Mouse (Mus musculus): Measurements from ENCODE around the gene Cbx2. TPM values are rescaled to one million over a fixed set of nuclear protein-coding genes. Genes with fewer than 3 reads are reported as not detected.

The Cbx2 gene
- polyA plus RNA-seq, 1 experiment from 2014 or later, result 20.3 TPM

DNA sequence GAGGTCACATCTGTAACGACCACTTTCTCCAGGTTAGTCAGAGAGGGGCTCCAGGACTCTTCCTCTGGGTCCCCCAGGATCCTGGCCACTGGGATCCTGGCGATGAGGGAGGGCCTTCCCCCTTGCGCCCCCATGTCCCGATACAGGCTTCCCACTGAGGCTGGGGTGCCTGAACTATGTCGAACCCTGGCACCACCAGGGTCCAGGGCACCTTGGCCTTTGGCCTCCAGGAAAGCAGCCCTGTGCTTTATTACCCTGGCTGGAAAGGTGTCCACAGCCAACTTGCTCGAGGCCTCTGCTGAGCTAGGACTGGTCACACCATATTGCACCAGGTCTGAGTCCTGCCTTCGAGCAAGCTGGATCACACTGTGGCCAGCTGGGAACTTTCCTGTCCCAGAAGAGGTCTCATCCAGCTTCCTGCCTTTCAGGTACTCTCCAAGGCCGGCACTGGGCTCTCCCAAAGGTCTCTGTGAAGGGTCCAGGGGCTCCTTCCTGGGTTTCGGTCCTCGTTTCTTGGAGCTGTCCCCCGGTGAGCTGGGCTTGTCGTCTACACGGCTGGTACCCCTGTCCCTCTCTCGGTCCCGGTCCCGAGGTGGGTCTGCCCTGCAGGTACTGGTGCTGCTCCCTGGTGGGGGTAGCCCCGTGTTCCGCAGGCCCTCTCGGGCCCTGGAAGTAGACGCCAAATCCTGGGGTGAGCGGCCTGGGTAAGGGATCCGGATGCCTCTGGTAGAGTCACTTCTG, 16.2 kb downstream of the Cbx2 start:
- peak overlapping the region; percentile 89 for H3K9ac ChIP-seq
- H3K4me3 ChIP-seq, result peak overlapping the region; percentile 11; the same call in 1 of the 2 replicates
- ATAC-seq (ENCODE audit: low FRiP score), result no peak
- H3K4me2 ChIP-seq, result peak overlapping the region; percentile 80; the same call in 1 of the 2 replicates
- H3K9me3 ChIP-seq, result no peaks in the 10 kb centered on the region
- H3K27me3 ChIP-seq, result peaks cover 82% of the 10 kb centered on the region
- peaks cover 7% of the 10 kb centered on the region for H3K36me3 ChIP-seq
- 30% methylated on average over 22 of the region's 22 CpGs for WGBS
- H3K27ac ChIP-seq, result no peak overlapping the region
- peaks cover 80% of the 10 kb centered on the region for H3K4me1 ChIP-seq (replicated peaks)

DNA sequence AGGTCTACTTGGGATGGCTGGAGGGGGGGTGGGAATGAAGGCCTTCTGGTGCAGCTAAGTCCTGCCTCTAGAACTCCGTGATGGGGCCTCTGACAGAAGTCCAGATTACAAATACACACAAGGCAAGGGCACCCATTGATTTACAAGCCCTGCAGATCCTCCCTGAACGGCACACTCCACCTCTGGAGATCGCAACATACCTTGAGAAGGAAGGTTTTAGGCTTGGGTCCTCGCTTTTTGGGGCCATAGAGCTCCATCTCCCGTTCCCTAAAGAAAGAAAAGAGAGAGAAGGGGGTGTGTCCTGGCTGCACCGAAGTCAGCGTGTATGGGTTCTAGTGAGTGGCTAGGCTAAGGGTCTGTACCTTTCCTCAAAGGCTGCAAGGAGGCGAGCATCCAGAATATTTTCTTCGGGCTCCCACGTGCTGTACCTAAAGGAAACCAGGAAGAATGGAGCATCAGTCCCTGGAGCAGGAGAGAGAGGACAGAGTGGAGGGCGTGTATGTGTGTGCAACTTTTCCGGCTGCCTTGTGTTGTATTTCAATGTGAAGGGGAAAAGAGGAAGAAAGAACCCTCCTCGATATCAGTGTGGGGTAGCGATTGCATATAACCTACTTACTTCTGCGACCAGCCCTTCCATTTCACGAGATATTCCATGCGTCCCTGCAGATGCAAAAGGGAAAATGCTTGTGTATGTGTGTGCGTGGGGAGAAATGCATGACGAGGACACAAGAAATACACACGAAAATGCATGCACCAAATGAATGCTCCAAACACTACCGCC, 17.2 kb downstream of the Cbx2 start:
- 5% methylated on average over 21 of the region's 21 CpGs for whole genome bisulfite sequencing
- Histone ChIP-seq H3K4me2 (peak overlapping the region; percentile 80), H3K27ac (peak overlapping the region; percentile 91), H3K36me3 (peaks cover 7% of the 10 kb centered on the region), H3K9me3 (no peaks in the 10 kb centered on the region), H3K9ac (peak overlapping the region; percentile 89), H3K4me3 (peak overlapping the region; percentile 74), H3K27me3 (peaks cover 82% of the 10 kb centered on the region), H3K4me1 (replicated peaks) (peaks cover 78% of the 10 kb centered on the region)
- no peak for ATAC-seq (ENCODE audit: low FRiP score)

DNA sequence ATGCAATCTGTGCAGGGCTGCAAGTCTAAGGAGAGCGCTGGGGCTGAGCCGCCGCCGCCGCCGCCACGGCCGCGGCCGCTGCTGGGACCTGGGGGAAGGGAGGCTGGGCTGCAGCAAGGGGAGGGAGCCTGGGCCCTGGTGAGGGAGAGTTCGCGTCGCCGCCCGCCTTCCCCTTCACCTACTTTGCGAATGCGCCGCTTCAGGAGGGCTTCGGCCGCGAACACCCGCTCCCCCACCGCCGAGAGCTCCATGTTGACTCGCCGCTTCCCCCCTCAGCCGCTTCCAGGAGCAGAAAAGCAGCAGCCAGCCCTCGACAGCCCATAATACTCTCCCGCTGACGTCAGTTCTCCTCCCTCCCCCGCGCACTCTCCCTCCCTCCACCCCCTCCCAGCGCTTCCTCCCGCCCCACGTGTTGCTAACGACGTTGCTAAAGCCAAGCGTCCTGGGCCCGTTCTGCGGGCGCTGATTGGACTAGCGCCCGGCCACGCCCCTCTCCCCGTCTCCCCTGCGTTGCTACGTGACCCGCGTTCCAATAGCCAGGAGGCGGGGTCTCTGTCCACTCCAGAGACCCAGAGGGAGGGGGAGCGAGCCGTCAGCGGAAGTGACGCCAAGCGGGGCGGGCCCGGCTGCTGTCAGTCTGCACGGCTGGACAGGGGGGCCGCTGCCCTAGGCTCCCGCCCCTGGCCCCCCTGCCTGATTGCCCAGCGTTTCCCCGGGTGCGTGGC, 18.0 kb downstream of the Cbx2 start, which contains the start of gene Cbx8:
Gene Cbx8 (minus strand): TSS at position 370 of the 725 bp plus-strand sequence.
- Histone ChIP-seq H3K9ac (peak within 1 kb of the TSS; percentile 89), H3K4me1 (replicated peaks) (peaks cover 73% of the 10 kb centered on the region), H3K4me2 (peak within 1 kb of the TSS; percentile 86), H3K9me3 (no peaks in the 10 kb centered on the region), H3K36me3 (peaks cover 7% of the 10 kb centered on the region), H3K27ac (peak within 1 kb of the TSS; percentile 94), H3K4me3 (peak within 1 kb of the TSS; percentile 74), H3K27me3 (peaks cover 82% of the 10 kb centered on the region)
- ATAC-seq (ENCODE audit: low FRiP score), result peak; percentile 90
- WGBS, result under 1% methylated on average over 58 of the region's 63 CpGs

DNA sequence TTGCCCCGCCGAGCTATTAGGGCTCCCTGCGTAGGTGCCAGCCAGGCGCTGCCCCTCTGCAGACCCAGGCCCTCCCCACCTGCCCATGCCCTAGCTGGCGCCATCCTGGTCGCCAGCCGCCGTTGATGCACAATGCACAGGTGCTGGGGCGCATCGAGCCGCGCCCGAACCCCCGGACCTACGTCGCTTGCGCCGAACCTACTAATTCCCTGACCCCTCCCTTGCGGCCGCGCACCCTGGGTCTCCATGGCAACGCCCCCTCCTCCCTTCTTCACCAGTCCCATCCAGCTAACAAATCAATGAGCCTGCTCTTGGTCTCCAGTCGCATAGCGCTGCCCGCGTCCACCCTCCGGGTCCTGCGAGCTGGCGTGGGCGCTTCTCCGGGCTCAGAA, 18.6 kb downstream of the Cbx2 start:
- H3K27ac ChIP-seq, result peak overlapping the region; percentile 94
- WGBS, result under 1% methylated on average over 31 of the region's 31 CpGs
- H3K27me3 ChIP-seq, result peaks cover 82% of the 10 kb centered on the region
- peak overlapping the region; percentile 74 for H3K4me3 ChIP-seq
- H3K9me3 ChIP-seq, result no peaks in the 10 kb centered on the region
- peaks cover 69% of the 10 kb centered on the region for H3K4me1 ChIP-seq (replicated peaks)
- peaks cover 7% of the 10 kb centered on the region for H3K36me3 ChIP-seq
- peak overlapping the region; percentile 85 for H3K9ac ChIP-seq
- H3K4me2 ChIP-seq, result peak overlapping the region; percentile 86
- peak; percentile 67 for ATAC-seq (ENCODE audit: low FRiP score)

DNA sequence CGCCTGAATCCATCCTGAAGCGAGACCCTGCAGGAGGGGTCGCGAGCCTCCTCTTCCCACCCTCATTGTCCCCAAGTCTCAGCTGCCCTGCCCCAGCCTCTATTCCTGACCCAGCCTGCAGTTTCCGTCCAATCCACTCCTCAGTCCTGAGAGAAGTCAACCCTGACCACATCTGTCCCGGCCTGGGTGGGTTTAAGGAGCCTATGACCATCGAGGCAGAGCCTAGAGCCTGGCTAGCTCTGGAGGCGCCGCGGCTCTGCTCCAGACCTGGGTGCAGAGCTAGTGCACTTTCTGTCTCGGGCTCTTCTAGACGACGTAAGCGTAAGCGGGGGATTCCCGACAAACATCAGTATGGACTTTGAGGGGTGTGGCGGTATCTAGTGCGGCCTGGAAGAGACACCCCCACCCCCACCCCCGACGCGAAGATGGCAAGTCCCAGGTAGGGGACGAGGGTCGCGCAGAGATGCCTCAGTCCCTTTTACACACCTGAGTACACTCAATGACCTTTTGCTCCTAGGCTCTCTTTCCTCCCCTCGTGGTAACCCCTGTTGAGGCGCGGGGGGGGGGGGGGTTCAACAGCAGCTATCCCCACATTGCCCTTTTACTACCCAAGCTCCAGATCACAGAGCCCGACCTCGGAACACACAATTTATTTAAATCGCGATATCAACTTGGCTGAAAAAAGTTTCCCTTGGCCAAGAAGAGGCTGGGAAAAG, 19.1 kb downstream of the Cbx2 start:
- Histone ChIP-seq H3K27ac (peak overlapping the region; percentile 94; the same call in 1 of the 2 replicates), H3K9ac (peak overlapping the region; percentile 85), H3K4me1 (replicated peaks) (peaks cover 70% of the 10 kb centered on the region), H3K27me3 (peaks cover 84% of the 10 kb centered on the region), H3K36me3 (peaks cover 7% of the 10 kb centered on the region), H3K9me3 (no peaks in the 10 kb centered on the region), H3K4me3 (peak overlapping the region; percentile 74), H3K4me2 (peak overlapping the region; percentile 86)
- WGBS, result under 1% methylated on average over 31 of the region's 31 CpGs
- peak; percentile 3 for ATAC-seq (ENCODE audit: low FRiP score)

DNA sequence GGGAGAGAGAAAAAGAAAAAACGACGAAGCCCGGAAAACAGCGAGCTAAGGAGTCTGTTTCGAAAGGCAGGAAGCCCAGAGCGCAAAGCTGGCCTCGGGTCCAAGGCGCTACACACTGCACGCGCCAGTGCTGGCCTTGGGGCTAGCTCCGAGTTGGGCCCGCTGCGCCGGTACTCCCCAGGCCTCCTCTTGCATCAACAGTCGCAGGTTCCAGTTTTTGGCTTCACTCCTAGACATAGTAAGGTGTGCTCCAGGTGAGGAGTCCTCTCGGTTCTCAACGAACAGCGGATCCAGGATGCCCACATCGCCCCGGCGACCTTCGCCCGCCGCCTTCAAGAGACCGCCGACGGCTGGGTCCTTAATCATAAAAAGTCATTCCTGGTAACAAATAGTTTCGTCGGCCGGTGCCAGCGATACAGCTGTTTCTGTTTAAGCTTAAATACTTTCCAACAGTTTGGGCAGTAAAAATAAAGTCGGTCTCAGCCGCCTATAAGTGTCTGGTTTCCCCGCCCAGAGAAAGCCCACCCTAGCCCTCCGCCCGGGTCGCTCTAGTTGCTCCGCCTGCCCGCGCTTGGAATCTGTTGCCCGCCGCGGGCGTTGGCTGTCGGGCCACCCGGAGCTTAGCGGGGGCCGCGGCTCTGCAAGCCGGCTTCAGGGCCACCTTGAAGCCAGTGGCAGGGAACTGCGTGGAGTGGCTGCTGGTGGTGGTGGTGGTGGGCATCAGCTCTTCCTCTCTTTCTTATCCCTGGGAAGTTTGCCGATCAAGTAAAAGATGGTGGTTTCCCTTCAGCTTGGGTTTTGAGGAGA, 19.9 kb downstream of the Cbx2 start:
- no peak overlapping the region for H3K9ac ChIP-seq
- H3K4me2 ChIP-seq, result no peak overlapping the region
- H3K9me3 ChIP-seq, result no peaks in the 10 kb centered on the region
- no peak for ATAC-seq (ENCODE audit: low FRiP score)
- peaks cover 7% of the 10 kb centered on the region for H3K36me3 ChIP-seq
- H3K27me3 ChIP-seq, result peaks cover 84% of the 10 kb centered on the region
- H3K4me1 ChIP-seq (replicated peaks), result peaks cover 70% of the 10 kb centered on the region
- WGBS, result under 1% methylated on average over 52 of the region's 52 CpGs
- H3K4me3 ChIP-seq, result no peak overlapping the region
- H3K27ac ChIP-seq, result no peak overlapping the region

DNA sequence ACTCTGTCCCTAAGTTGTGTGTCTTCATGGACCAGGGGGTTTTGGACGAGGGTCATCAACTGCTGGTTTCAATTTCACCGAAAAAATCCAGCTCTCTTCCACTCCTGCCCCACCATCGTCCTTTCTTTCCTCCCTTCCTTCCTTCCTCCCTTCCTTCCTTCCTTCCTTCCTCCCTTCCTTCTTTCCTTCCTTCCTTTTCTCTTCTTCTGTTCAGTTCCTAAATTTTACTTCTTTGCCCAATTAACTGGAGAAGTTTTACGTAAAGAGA, 20.4 kb downstream of the Cbx2 start:
- H3K27ac ChIP-seq, result no peak overlapping the region

DNA sequence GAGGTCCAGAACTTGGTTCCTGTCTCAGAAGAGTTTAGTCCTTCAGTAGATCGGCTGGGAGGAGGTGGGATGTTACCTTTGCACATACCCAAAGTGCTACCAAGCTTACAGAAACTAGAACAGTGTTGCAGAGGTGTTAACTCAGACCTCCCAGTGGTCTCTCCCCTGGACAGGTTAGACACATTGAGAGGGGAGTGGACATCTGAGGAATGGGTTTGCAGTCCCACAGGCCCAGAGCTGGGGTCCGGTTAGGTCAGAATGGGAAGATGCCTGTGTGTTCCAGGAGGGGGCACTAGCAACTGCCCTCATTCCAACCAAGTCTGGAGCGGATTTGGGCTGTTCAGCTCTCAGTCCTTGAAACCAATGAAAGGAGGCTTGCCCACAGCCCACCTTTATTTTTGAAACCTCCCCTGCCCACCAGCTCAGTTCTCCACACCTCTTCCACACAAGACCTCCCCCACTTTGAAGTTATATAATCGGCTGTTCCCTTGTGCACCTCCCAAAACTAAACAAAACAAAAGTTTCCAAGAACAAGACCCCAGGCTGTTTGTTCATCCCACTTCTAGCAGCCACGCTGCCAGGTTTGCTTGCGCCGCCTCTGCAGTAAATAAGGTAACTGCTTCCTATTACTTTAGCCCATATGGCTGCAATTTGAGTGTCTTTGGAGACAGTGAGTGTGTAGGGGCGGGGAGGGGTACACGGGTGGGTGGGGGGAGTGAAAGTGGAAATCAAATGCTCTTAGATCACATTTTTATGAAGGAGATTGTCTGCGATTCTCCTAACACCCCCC, 21.2 kb downstream of the Cbx2 start:
- H3K27me3 ChIP-seq, result peaks cover 84% of the 10 kb centered on the region
- no peak overlapping the region for H3K27ac ChIP-seq
- no peak overlapping the region for H3K9ac ChIP-seq
- H3K36me3 ChIP-seq, result peaks cover 3% of the 10 kb centered on the region
- peaks cover 68% of the 10 kb centered on the region for H3K4me1 ChIP-seq (replicated peaks)
- 2% methylated on average over 10 of the region's 10 CpGs for WGBS
- no peak overlapping the region for H3K4me2 ChIP-seq
- H3K9me3 ChIP-seq, result no peaks in the 10 kb centered on the region
- no peak for ATAC-seq (ENCODE audit: low FRiP score)
- no peak overlapping the region for H3K4me3 ChIP-seq

More for the DNA sequence above, 20.4 kb downstream of the Cbx2 start:
- H3K9me3 ChIP-seq, result no peaks in the 10 kb centered on the region
- 3% methylated on average over 4 of the region's 4 CpGs for WGBS
- peaks cover 70% of the 10 kb centered on the region for H3K4me1 ChIP-seq (replicated peaks)
- no peak overlapping the region for H3K4me3 ChIP-seq
- H3K4me2 ChIP-seq, result no peak overlapping the region
- ATAC-seq (ENCODE audit: low FRiP score), result no peak
- H3K36me3 ChIP-seq, result peaks cover 7% of the 10 kb centered on the region
- peaks cover 84% of the 10 kb centered on the region for H3K27me3 ChIP-seq
- H3K9ac ChIP-seq, result no peak overlapping the region

DNA sequence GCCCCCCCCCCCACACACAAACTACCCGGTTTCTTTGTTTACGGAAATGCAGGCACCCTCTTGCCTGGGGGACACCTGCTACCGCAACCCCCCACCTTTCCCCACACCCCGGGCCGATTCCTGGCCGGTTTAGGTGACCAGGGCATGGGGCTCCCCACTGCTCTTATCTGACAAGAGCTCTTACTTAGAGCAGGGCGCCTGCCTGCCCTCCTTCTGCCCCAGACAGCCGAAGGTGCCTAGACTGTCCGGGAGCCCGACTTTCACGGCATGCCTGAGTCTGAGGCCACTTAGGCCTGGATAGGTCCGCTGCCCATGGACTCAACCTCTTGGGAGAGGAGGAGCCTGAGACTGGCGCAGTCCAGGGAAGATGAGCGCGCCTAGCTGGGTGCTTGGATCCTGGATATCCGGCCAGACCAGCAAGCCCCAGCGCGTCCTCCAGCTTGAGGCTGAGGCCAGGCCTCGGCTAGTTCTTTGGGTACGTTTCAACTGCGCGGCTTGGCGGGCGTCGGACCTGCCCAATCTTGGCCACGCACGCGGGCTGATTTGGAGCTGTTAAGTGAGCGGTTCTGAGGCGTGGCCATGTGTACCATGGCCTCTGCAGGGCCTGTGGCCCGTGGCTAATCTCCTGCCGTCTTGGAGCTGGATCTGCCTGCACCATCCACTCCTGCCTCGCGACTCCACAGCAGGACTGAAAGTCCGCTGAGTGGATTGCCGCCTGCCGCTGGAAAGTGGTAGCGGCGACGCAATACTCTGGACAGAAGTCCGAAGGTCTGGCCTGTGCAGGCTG, 22.0 kb downstream of the Cbx2 start:
- Histone ChIP-seq H3K4me1 (replicated peaks) (peaks cover 60% of the 10 kb centered on the region), H3K36me3 (no peaks in the 10 kb centered on the region), H3K27me3 (peaks cover 84% of the 10 kb centered on the region), H3K4me3 (0 out of 2 replicates have a peak overlapping the region, but pooled peaks have one; percentile 11), H3K27ac (no peak overlapping the region), H3K4me2 (0 out of 2 replicates have a peak overlapping the region, but pooled peaks have one; percentile 8), H3K9me3 (no peaks in the 10 kb centered on the region), H3K9ac (no peak overlapping the region)
- no peak for ATAC-seq (ENCODE audit: low FRiP score)
- WGBS, result under 1% methylated on average over 41 of the region's 41 CpGs

DNA sequence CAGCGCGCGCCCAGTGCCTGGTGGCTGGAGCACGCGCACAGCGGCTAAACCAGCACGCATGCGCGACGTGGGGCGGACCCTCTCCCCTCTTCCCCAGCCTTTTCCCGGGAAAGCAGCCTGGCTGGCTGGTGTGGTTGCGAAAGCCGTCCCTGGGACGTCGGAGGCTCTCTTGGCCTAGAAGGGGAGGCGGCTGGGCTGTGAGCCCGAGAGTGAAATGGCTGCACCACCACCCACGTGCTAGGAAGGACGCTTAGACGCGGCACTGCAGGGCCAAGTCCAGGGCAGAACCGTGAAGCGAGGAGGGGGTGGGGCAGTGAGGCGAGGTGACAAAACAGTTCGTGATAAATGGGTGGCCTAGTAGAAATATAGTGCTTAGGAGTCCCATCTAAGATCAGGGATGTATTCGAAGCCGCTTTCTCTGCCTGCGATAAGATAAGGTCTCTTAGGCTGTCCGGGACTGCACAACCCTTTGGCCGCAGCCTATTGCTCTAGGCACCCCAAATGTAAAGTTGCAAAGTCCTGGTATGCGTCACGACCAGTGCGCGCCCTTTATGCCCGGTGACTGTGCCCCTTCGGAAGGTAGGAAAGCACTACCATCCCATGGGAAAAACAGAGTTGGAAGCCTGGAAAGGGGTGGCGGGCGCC, 24.0 kb downstream of the Cbx2 start:
- Histone ChIP-seq H3K4me3 (peak overlapping the region; percentile 39), H3K4me1 (replicated peaks) (peaks cover 50% of the 10 kb centered on the region), H3K36me3 (no peaks in the 10 kb centered on the region), H3K4me2 (peak overlapping the region; percentile 64), H3K27me3 (peaks cover 100% of the 10 kb centered on the region), H3K9ac (peak overlapping the region; percentile 63), H3K9me3 (no peaks in the 10 kb centered on the region), H3K27ac (no peak overlapping the region)
- peak; percentile 21; the same call in 1 of the 2 replicates for ATAC-seq (ENCODE audit: low FRiP score)
- 1% methylated on average over 39 of the region's 39 CpGs for WGBS
